Mouse (Mus musculus): ENCODE measurements around the gene Wdr31.

GRCm38 (mm10) chr4:62480709-62481605 lies 10.3 kb upstream of the Wdr31 start:
- TF ChIP-seq CTCF (IDR thresholded peaks at IDR 0.05; ENCODE audit: extremely low read depth, insufficient read depth, low read length), result no peak
- TF ChIP-seq POLR2A (IDR thresholded peaks at IDR 0.05; ENCODE audit: extremely low read depth, insufficient read depth, low read length), result no peak

Measured in cortical plate, adult 2 months (tissue).